Mouse (Mus musculus): Measurements from ENCODE around the gene Dnajc16. TPM values are rescaled to one million over a fixed set of nuclear protein-coding genes. Genes with fewer than 3 reads are reported as not detected.

Gene Dnajc16
- total and polyA plus RNA-seq, 2 experiments from 2014 or later = 6.5 to 19.2 TPM

DNA sequence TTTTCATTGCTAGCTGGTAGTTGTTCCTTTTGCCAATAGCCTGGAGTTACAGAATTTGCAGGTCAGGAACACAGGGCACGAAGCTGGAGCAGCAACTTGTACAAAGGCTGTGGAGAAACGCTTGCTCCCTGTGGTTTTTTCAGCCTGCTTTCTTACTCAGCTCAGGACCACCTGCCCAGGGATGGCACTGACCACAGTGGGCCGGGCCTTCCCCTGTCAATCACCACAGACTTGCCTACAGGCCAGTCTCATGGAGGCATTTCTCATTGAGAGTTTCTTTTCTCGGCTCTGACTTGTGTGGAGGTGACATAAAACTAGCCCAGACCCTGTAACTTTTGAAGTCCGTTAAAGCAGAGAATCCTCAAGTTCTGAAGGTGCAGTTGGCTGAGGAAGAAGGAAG, 6.8 kb upstream of the Dnajc16 start:
- Histone ChIP-seq H3K27ac (ENCODE audit: low read depth, low read length) (no peak overlapping the region), H3K36me3 (ENCODE audit: insufficient read depth) (0 out of 2 replicates have a peak, but pooled peaks cover 10% of the 10 kb centered on the region), H3K9ac (no peak overlapping the region), H3K4me2 (ENCODE audit: low read depth) (no peak overlapping the region), H3K27me3 (ENCODE audit: insufficient read depth, low read length) (no peaks in the 10 kb centered on the region), H3K4me1 (ENCODE audit: insufficient read depth) (peaks cover 10% of the 10 kb centered on the region), H3K4me3 (ENCODE audit: low read depth, low read length) (no peak overlapping the region), H3K9me3 (ENCODE audit: low read length) (no peaks in the 10 kb centered on the region)
- ATAC-seq = no peak
- no peak for TF ChIP-seq CTCF (IDR thresholded peaks at IDR 0.05; ENCODE audit: low read depth)
- DNase-seq = no peak
- 91% methylated on average over 5 of the region's 5 CpGs for WGBS

DNA sequence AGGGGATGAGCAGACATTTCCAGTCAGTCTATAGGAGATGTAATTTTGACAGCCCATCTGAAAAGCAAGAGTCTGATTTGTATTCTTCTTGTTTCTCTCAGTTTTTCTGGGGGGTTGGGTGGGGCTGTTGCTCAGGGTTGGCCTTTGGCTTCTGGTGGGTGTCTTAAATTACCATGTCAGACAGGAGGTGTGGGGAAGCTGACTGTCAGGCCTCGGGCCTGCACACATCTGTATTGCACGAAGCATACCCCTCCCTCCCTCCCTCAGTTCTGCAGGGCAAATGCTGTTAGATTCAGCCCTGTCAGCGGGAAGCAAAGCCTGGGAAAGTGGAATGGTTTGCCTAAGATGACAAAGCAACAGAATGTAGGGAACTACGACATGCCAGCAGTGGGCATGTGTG, 6.2 kb upstream of the Dnajc16 start:
- no peaks in the 10 kb centered on the region for H3K27me3 ChIP-seq (ENCODE audit: insufficient read depth, low read length)
- no peak overlapping the region for H3K4me2 ChIP-seq (ENCODE audit: low read depth)
- DNase-seq (no peak), ATAC-seq (no peak)
- no peak overlapping the region for H3K9ac ChIP-seq
- H3K4me3 ChIP-seq (ENCODE audit: low read depth, low read length) = no peak overlapping the region
- no peak for TF ChIP-seq CTCF (IDR thresholded peaks at IDR 0.05; ENCODE audit: low read depth)
- H3K27ac ChIP-seq (ENCODE audit: low read depth, low read length) = no peak overlapping the region
- 91% methylated on average over 4 of the region's 4 CpGs for WGBS
- peaks cover 10% of the 10 kb centered on the region for H3K4me1 ChIP-seq (ENCODE audit: insufficient read depth)
- 0 out of 2 replicates have a peak, but pooled peaks cover 10% of the 10 kb centered on the region for H3K36me3 ChIP-seq (ENCODE audit: insufficient read depth)
- H3K9me3 ChIP-seq (ENCODE audit: low read length) = no peaks in the 10 kb centered on the region

DNA sequence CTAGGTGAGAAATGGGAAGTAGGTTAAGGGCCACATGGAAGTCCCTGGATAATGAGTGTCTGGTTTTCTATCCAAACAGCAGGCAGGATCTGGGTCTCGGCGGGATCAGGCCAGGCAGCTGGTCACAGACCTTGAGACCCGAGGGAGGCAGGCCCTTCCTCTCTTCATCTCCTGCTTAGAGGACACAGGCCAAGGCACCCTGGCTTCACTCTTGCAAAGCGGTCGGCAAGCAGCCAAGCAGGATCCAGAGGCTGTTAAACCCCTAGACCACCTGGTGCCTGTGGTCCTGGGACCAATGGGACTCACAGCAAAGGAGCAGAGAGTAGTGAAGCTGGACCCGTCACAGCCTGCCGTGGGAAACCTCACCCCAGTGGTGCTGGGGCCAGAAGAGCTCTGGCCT, 5.6 kb upstream of the Dnajc16 start:
- Histone ChIP-seq H3K4me2 (ENCODE audit: low read depth) (no peak overlapping the region), H3K27me3 (ENCODE audit: insufficient read depth, low read length) (no peaks in the 10 kb centered on the region), H3K36me3 (ENCODE audit: insufficient read depth) (0 out of 2 replicates have a peak, but pooled peaks cover 10% of the 10 kb centered on the region), H3K9ac (no peak overlapping the region), H3K9me3 (ENCODE audit: low read length) (no peaks in the 10 kb centered on the region), H3K4me1 (ENCODE audit: insufficient read depth) (peaks cover 10% of the 10 kb centered on the region), H3K4me3 (ENCODE audit: low read depth, low read length) (no peak overlapping the region), H3K27ac (ENCODE audit: low read depth, low read length) (no peak overlapping the region)
- TF ChIP-seq CTCF (IDR thresholded peaks at IDR 0.05; ENCODE audit: low read depth) = no peak
- 87% methylated on average over 7 of the region's 7 CpGs for WGBS
- ATAC-seq (no peak), DNase-seq (no peak)

DNA sequence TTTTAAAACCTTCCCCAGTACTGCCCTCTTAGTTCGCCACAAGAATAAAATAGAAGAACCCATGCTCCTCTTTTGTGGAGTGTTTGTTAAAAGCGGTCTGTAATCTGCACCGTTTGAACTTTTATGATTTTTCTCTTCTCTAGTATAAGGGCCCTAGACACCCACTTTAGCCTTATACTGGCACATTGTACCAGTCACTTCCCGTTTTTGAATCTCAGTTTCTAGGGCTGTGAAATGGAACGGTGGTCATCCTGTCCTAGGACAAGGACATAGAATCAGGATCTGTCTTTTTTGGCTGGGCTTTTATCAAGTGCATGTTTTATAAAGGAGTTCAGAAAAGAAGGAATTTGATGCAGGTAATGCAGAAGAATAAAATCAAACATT, 3.4 kb upstream of the Dnajc16 start:
- ATAC-seq (no peak), DNase-seq (no peak)
- 7% methylated on average over 5 of the region's 5 CpGs for WGBS
- H3K9me3 ChIP-seq (ENCODE audit: low read length) = no peaks in the 10 kb centered on the region
- peak overlapping the region; percentile 73 for H3K4me3 ChIP-seq (ENCODE audit: low read depth, low read length)
- H3K4me1 ChIP-seq (ENCODE audit: insufficient read depth) = peaks cover 15% of the 10 kb centered on the region
- peak overlapping the region; percentile 77 for H3K9ac ChIP-seq
- 0 out of 2 replicates have a peak, but pooled peaks cover 10% of the 10 kb centered on the region for H3K36me3 ChIP-seq (ENCODE audit: insufficient read depth)
- H3K27ac ChIP-seq (ENCODE audit: low read depth, low read length) = peak overlapping the region; percentile 91
- H3K4me2 ChIP-seq (ENCODE audit: low read depth) = peak overlapping the region; percentile 54
- TF ChIP-seq CTCF (IDR thresholded peaks at IDR 0.05; ENCODE audit: low read depth) = 0 out of 2 replicates have a peak, but pooled peaks have one; percentile 1
- no peaks in the 10 kb centered on the region for H3K27me3 ChIP-seq (ENCODE audit: insufficient read depth, low read length)

DNA sequence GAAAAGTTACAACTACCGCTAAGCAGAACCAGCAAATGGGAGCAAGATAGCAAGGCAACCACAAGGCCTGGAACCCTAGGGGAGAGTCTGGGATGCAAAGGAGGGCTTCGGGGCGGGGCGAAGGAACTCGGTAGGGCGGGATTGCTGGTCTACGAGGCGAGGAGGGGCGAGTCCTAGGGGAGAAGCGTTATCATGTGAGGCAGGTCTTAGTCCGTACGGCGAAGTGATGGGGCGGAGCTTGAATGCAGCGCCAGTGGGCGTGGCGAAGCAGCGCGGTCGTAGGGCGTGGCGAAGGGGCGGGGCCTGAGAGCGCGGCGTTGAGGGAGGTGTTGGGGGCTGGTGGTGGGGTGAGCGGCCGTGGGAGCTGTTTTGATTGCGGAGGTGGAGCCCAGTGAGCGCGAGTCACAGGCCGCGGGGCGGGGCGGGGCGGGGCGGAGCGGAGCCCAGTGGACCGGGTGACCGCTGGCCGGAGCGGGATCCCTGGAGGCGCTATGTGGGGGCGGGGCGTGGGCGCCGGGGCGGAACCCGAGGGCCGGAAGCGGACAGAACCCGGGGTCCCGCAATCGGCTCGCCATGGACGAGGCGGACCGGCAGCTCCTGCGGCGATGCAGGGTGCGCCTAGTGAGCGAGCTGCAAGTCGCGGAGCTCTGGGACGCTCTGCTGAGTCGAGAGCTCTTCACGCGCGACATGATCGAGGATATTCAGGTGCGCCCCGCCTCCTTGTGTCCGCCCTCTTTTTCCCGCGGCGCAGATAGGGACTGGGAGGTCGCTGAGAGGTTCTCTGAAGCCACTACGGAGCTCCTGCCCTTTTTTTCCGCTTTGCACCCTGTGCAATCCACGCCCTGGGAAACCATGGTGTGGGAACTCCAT, 2.8 kb upstream of the Dnajc16 start, which contains the start of gene Casp9:
TSS of gene Casp9 (plus strand) at position 331 of the 870 bp plus-strand sequence.
- peak within 1 kb of the TSS; percentile 91 for H3K27ac ChIP-seq (ENCODE audit: low read depth, low read length)
- H3K9ac ChIP-seq = peak within 1 kb of the TSS; percentile 77
- peak within 1 kb of the TSS; percentile 54 for H3K4me2 ChIP-seq (ENCODE audit: low read depth)
- 0 out of 2 replicates have a peak, but pooled peaks cover 10% of the 10 kb centered on the region for H3K36me3 ChIP-seq (ENCODE audit: insufficient read depth)
- DNase-seq (peak; percentile 95), ATAC-seq (peak; percentile 67)
- TF ChIP-seq CTCF (IDR thresholded peaks at IDR 0.05; ENCODE audit: low read depth) = no peak; the same call in 1 of the 2 replicates
- H3K4me3 ChIP-seq (ENCODE audit: low read depth, low read length) = peak within 1 kb of the TSS; percentile 73
- under 1% methylated on average over 67 of the region's 80 CpGs for WGBS
- H3K4me1 ChIP-seq (ENCODE audit: insufficient read depth) = peaks cover 15% of the 10 kb centered on the region
- H3K9me3 ChIP-seq (ENCODE audit: low read length) = no peaks in the 10 kb centered on the region
- no peaks in the 10 kb centered on the region for H3K27me3 ChIP-seq (ENCODE audit: insufficient read depth, low read length)

DNA sequence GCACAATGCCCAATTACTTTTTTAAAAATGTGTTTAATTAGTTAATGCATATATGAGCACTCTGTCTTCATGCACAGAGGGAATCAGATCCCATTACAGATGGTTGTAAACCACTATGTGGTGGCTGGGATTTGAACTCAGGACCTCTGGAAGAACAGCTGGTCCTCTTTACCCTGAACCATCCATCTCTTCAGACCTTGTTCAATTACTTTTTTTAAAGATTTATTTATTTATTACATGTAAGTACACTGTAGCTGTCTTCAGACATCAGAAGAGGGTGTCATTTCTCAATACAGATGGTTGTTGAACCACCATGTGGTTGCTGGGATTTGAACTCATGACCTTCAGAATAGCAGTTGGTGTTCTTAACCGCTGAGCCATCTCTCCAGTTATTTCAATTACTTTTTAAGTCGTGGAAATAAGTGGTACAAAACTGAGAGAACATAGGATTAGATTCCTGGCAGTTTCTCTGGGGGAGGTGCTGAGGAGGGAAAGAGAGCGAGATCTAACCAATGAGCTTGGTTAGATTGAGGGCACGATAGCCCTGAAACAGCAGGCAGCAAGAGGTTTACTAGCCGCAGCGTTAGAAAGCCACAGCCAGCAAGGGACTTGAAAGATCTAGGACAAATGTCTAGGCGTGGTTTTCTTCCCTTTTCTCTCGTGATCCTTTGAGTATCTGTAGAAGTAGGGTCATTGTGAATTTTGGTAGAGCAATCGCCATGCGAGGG, 2.0 kb upstream of the Dnajc16 start:
- no peaks in the 10 kb centered on the region for H3K27me3 ChIP-seq (ENCODE audit: insufficient read depth, low read length)
- H3K4me2 ChIP-seq (ENCODE audit: low read depth) = peak overlapping the region; percentile 54
- no peaks in the 10 kb centered on the region for H3K9me3 ChIP-seq (ENCODE audit: low read length)
- WGBS = 10% methylated on average over 10 of the region's 10 CpGs
- peak overlapping the region; percentile 73 for H3K4me3 ChIP-seq (ENCODE audit: low read depth, low read length)
- no peak for ATAC-seq
- peaks cover 15% of the 10 kb centered on the region for H3K4me1 ChIP-seq (ENCODE audit: insufficient read depth)
- H3K27ac ChIP-seq (ENCODE audit: low read depth, low read length) = peak overlapping the region; percentile 91
- TF ChIP-seq CTCF (IDR thresholded peaks at IDR 0.05; ENCODE audit: low read depth) = no peak
- H3K36me3 ChIP-seq (ENCODE audit: insufficient read depth) = peaks cover 13% of the 10 kb centered on the region
- H3K9ac ChIP-seq = peak overlapping the region; percentile 77
- DNase-seq = no peak
